Mouse (Mus musculus): ENCODE data around the gene Wfdc15a. TPM values are rescaled to one million over a fixed set of nuclear protein-coding genes. Genes with fewer than 3 reads are reported as not detected.
"Not testable (repeated sequence)": the region's sequence is repeated elsewhere in the genome, so short reads cannot be mapped to it uniquely, and the experiment has no call there.

Wfdc15a gene
- polyA plus RNA-seq, 1 experiment from 2014 or later: not detected

- no peak overlapping the region for H3K9ac ChIP-seq (ENCODE audit: low read depth, low read length)
- WGBS: 87% methylated on average over 5 of the region's 5 CpGs
- TF ChIP-seq CTCF (IDR thresholded peaks at IDR 0.05; ENCODE audit: low read depth): no peak
- H3K27ac ChIP-seq (ENCODE audit: low read depth, low read length): no peak overlapping the region
- ATAC-seq: no peak
- no peaks in the 10 kb centered on the region for H3K9me3 ChIP-seq (ENCODE audit: control insufficient read depth)
- H3K4me3 ChIP-seq (ENCODE audit: low read depth, low read length): no peak overlapping the region
- no peaks in the 10 kb centered on the region for H3K27me3 ChIP-seq (replicated peaks; ENCODE audit: control insufficient read depth, insufficient read depth, low read length)
- no peaks in the 10 kb centered on the region for H3K4me1 ChIP-seq (replicated peaks; ENCODE audit: control insufficient read depth, insufficient read depth, low read length)
- no peak overlapping the region for H3K4me2 ChIP-seq (replicated peaks; ENCODE audit: low read depth)
- H3K36me3 ChIP-seq (ENCODE audit: control insufficient read depth, insufficient read depth): no peaks in the 10 kb centered on the region
Measured at GRCm38 (mm10) chr2:164212711-164213110, 12.8 kb upstream of the Wfdc15a start.

DNA sequence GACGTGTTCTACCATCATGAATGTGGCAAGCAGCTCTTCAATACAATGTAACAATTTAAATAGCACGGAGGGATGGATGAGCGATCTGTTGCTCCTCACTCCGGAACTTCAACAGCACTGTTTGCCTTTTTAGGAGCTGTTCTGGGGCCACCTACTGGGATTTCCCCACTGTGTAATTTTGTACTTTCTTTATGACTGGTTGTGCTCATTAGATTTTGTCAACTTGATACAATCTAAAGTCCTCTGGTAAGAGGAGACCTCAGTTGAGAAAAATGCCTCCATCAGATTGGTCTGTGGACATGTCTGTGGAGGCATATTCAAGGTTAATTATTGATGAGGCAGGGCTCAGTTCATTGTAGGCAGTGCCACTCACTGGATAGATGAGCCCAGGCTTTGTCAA, 11.0 kb upstream of the Wfdc15a start:
- H3K9me3 ChIP-seq (ENCODE audit: control insufficient read depth): no peaks in the 10 kb centered on the region
- H3K9ac ChIP-seq (ENCODE audit: low read depth, low read length): no peak overlapping the region
- TF ChIP-seq CTCF (IDR thresholded peaks at IDR 0.05; ENCODE audit: low read depth): no peak
- no peak overlapping the region for H3K4me3 ChIP-seq (ENCODE audit: low read depth, low read length)
- ATAC-seq: no peak
- WGBS: 90% methylated on average over 4 of the region's 4 CpGs
- no peaks in the 10 kb centered on the region for H3K36me3 ChIP-seq (ENCODE audit: control insufficient read depth, insufficient read depth)
- H3K27ac ChIP-seq (ENCODE audit: low read depth, low read length): no peak overlapping the region
- H3K4me2 ChIP-seq (replicated peaks; ENCODE audit: low read depth): no peak overlapping the region
- no peaks in the 10 kb centered on the region for H3K4me1 ChIP-seq (replicated peaks; ENCODE audit: control insufficient read depth, insufficient read depth, low read length)
- no peaks in the 10 kb centered on the region for H3K27me3 ChIP-seq (replicated peaks; ENCODE audit: control insufficient read depth, insufficient read depth, low read length)

DNA sequence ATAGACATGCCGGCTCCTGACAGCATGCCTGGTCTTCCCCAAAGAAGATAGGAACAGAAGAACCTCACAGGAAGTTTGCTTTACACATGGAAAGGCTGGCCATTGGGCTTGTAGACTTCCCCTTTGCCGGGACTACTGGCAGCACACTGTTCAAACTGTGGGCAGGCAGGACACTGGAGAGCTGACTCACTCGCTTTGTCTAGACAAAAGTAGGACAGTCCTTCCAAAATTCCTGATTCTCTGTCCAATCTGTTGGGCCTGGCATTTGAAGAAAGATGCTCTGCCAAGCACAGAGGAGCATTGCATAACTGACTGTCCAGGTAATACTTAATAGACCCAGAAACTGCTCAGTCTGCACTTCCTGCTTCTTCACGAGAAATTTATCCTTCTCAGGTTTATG, 6.7 kb upstream of the Wfdc15a start:
- Histone ChIP-seq H3K9me3 (ENCODE audit: control insufficient read depth) (no peaks in the 10 kb centered on the region), H3K27me3 (replicated peaks; ENCODE audit: control insufficient read depth, insufficient read depth, low read length) (no peaks in the 10 kb centered on the region), H3K4me2 (replicated peaks; ENCODE audit: low read depth) (no peak overlapping the region), H3K9ac (ENCODE audit: low read depth, low read length) (no peak overlapping the region), H3K27ac (ENCODE audit: low read depth, low read length) (no peak overlapping the region), H3K4me3 (ENCODE audit: low read depth, low read length) (no peak overlapping the region), H3K36me3 (ENCODE audit: control insufficient read depth, insufficient read depth) (no peaks in the 10 kb centered on the region), H3K4me1 (replicated peaks; ENCODE audit: control insufficient read depth, insufficient read depth, low read length) (no peaks in the 10 kb centered on the region)
- ATAC-seq: no peak
- no peak for TF ChIP-seq CTCF (IDR thresholded peaks at IDR 0.05; ENCODE audit: low read depth)
- WGBS: 64% methylated on average over 4 of the region's 4 CpGs

DNA sequence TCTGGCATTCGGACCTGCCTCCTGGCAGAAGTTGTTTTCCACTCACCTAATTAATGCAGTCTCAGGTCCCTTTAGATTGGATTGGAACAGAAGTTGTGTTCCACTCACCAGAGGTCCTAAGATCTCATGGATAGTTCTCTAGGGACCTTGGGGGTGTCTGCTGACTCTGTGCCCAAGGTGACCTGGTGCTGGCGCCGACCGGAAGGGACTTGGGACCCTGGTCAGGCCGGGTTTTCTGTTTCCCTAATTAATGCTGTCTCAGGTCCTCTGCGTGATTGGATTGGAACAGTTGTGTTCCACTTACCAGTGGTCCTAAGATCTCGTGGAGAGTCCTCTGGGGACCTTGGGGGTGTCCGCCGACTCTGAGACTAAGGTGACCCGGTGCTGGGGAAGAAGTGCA, 6.1 kb upstream of the Wfdc15a start:
- not testable (repeated sequence) for H3K9ac ChIP-seq (ENCODE audit: low read depth, low read length); H3K27me3 ChIP-seq (replicated peaks; ENCODE audit: control insufficient read depth, insufficient read depth, low read length); H3K4me2 ChIP-seq (replicated peaks; ENCODE audit: low read depth); H3K4me1 ChIP-seq (replicated peaks; ENCODE audit: control insufficient read depth, insufficient read depth, low read length); H3K4me3 ChIP-seq (ENCODE audit: low read depth, low read length); H3K9me3 ChIP-seq (ENCODE audit: control insufficient read depth); H3K27ac ChIP-seq (ENCODE audit: low read depth, low read length); H3K36me3 ChIP-seq (ENCODE audit: control insufficient read depth, insufficient read depth); ATAC-seq
- 91% methylated on average over 10 of the region's 10 CpGs for WGBS

DNA sequence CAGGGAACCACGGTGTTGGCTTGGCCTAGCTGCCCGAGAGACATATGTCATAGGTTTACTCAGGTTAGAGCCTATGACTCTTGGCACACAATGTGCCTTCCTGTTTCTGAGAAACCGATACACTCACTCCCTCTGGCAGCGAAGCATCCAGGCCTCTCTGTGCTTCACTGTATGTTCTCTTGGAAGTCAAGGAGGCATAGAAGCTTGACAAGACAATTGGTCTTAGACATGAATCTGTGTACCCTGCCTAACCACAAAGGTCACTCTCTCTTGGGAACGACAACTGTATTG, 3.3 kb downstream of the Wfdc15a start:
- no peaks in the 10 kb centered on the region for H3K27me3 ChIP-seq (replicated peaks; ENCODE audit: control insufficient read depth, insufficient read depth, low read length)
- TF ChIP-seq CTCF (IDR thresholded peaks at IDR 0.05; ENCODE audit: low read depth): no peak
- H3K9me3 ChIP-seq (ENCODE audit: control insufficient read depth): no peaks in the 10 kb centered on the region
- 73% methylated on average over 5 of the region's 5 CpGs for WGBS
- H3K4me2 ChIP-seq (replicated peaks; ENCODE audit: low read depth): no peak overlapping the region
- H3K9ac ChIP-seq (ENCODE audit: low read depth, low read length): no peak overlapping the region
- H3K27ac ChIP-seq (ENCODE audit: low read depth, low read length): no peak overlapping the region
- H3K4me3 ChIP-seq (ENCODE audit: low read depth, low read length): no peak overlapping the region
- H3K4me1 ChIP-seq (replicated peaks; ENCODE audit: control insufficient read depth, insufficient read depth, low read length): no peaks in the 10 kb centered on the region
- ATAC-seq: no peak
- no peaks in the 10 kb centered on the region for H3K36me3 ChIP-seq (ENCODE audit: control insufficient read depth, insufficient read depth)

- Histone ChIP-seq H3K4me2 (replicated peaks; ENCODE audit: low read depth) (no peak overlapping the region), H3K36me3 (ENCODE audit: control insufficient read depth, insufficient read depth) (no peaks in the 10 kb centered on the region), H3K9ac (ENCODE audit: low read depth, low read length) (no peak overlapping the region), H3K27me3 (replicated peaks; ENCODE audit: control insufficient read depth, insufficient read depth, low read length) (no peaks in the 10 kb centered on the region), H3K4me3 (ENCODE audit: low read depth, low read length) (no peak overlapping the region), H3K27ac (ENCODE audit: low read depth, low read length) (no peak overlapping the region), H3K4me1 (replicated peaks; ENCODE audit: control insufficient read depth, insufficient read depth, low read length) (no peaks in the 10 kb centered on the region), H3K9me3 (ENCODE audit: control insufficient read depth) (no peaks in the 10 kb centered on the region)
- no peak for ATAC-seq
- 82% methylated on average over 5 of the region's 5 CpGs for WGBS
- TF ChIP-seq CTCF (IDR thresholded peaks at IDR 0.05; ENCODE audit: low read depth): no peak
Measured at GRCm38 (mm10) chr2:164195971-164196699, 3.8 kb downstream of the Wfdc15a start.

Measured in intestine, postnatal 0 days (tissue).